Mouse (Mus musculus) left cerebral cortex, postnatal 4 days (tissue): ENCODE results near the gene Hacd4. TPM values are rescaled to one million over a fixed set of nuclear protein-coding genes. Genes with fewer than 3 reads are reported as not detected.
A peak's percentile ranks its signal among the peaks of the same experiment; 100 is the strongest.
"Not testable (repeated sequence)": the region's sequence is repeated elsewhere in the genome, so short reads cannot be mapped to it uniquely, and the experiment has no call there.

ENCODE experiments used
- DNase-seq: peaks from one replicate; pipeline ENCODE4 v3.0.0-alpha.2; 2022
- intact Hi-C: fragments of 180-260 bp; cut with DNase I; formaldehyde crosslinking; loops from one replicate; pipeline ENCODE4 v1.15.1; 2025
- total RNA-seq, 2 experiments: library from RNA; stranded (reverse); gene quantifications; 2 replicates each; pipeline ENCODE4 v1.2.3; 2021

The Hacd4 gene
- total RNA-seq, 2 experiments from 2014 or later, result 3.5 to 3.6 TPM

DNA sequence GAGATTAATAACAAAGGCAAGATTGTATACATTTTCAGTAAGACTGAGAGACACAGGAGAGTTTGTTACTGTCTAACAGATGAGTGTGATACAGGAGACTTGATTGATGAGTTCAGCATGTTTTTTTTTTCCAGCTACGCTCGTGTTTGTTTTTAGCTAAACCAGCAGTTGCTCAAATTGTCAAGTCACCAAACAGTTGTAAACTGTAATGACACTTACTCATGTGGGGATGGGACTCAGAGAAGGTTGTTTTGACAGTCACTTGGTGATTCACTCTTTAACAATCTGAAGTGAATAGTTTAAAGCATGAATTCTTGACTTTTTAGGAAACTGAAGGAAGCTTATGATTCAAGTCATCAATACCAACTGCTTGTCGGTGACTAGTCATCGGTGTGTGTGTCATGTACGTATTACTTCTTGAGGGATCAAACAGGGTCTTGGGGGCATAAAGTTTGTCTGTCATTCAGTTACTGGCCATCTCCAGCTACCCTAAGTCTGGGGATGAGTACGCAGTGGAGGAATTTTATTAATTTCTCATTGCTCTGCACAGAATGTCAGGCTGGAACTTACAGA, 2.0 kb downstream of the Hacd4 start:
- DNase-seq, result no peak
- intact Hi-C loops, result no loop called here

DNA sequence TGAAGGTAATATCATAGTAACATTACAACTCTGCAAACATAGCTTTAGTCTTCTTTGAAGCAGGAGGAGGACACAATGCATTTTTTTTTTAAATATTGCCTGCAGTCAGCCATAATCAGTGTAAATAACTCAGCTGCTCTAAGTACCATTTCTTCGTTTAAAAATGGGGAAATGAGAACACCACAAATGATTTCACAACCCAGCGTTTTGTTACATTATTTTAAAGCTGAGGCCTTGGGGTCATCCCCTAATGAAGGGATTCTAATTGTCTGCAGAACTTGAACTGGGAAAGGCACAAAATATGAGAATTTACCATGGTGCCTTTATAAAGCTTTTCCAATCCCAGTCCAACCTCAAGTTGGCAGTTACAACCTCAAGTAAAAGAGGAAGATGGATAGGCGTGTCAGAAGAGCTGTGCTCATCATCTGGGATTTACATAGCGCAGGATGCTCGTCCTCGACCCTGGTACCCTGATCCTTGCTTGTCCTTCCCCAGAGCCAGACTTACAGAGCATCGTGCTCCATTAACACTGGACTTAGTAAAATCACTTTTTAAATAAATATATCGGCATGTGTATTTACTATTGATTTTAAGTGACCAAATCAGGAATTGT, 6.2 kb downstream of the Hacd4 start:
- DNase-seq, result no peak
- intact Hi-C loops, result no loop called here

- DNase-seq, result no peak
- intact Hi-C loops, result no loop called here
Observed at GRCm38 (mm10) chr4:88427630-88428239, 11.0 kb downstream of the Hacd4 start.

- intact Hi-C loops, result no loop called here
Observed at GRCm38 (mm10) chr4:88424563-88424962, 14.2 kb downstream of the Hacd4 start.

GRCm38 (mm10) chr4:88419378-88419777, 19.4 kb downstream of the Hacd4 start:
- intact Hi-C loops, result no loop called here
- DNase-seq, result no peak

More at GRCm38 (mm10) chr4:88424563-88424962, 14.2 kb downstream of the Hacd4 start:
- DNase-seq, result no peak

- intact Hi-C loops, result no loop called here
- DNase-seq, result no peak
Observed at GRCm38 (mm10) chr4:88415017-88415416, 23.7 kb downstream of the Hacd4 start.

- intact Hi-C loops, result no loop called here
- no peak for DNase-seq
Observed at GRCm38 (mm10) chr4:88412331-88412730, 26.4 kb downstream of the Hacd4 start.

DNA sequence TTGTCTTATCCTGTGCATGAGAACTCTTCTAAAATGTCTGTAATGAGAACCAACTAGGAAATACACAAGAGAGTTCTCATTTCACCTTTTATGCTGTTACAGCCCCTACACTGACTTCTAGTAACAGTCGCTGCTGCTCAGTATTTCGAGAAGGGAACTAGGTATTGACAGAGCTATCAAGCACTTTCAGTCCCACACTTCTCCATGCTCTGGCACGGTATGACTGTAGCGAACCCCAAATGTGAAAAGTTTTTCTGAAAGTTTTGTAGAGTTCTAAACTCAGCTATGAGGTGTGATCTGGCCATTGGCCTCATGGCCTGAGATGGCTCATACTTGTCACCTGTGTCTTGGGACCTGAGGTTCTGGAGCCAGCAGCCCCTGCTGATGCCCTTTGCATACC, 29.4 kb downstream of the Hacd4 start:
- intact Hi-C loops, result no loop called here
- DNase-seq, result no peak

GRCm38 (mm10) chr4:88406887-88407696, 31.6 kb downstream of the Hacd4 start:
- DNase-seq, result peak; percentile 91
- intact Hi-C loops, result no loop called here

- no peak for DNase-seq
Observed at GRCm38 (mm10) chr4:88402884-88403283, 35.8 kb downstream of the Hacd4 start.

GRCm38 (mm10) chr4:88400992-88401313, 37.8 kb downstream of the Hacd4 start:
- DNase-seq, result no peak
- intact Hi-C loops, result no loop called here

More at GRCm38 (mm10) chr4:88402884-88403283, 35.8 kb downstream of the Hacd4 start:
- intact Hi-C loops, result no loop called here

DNA sequence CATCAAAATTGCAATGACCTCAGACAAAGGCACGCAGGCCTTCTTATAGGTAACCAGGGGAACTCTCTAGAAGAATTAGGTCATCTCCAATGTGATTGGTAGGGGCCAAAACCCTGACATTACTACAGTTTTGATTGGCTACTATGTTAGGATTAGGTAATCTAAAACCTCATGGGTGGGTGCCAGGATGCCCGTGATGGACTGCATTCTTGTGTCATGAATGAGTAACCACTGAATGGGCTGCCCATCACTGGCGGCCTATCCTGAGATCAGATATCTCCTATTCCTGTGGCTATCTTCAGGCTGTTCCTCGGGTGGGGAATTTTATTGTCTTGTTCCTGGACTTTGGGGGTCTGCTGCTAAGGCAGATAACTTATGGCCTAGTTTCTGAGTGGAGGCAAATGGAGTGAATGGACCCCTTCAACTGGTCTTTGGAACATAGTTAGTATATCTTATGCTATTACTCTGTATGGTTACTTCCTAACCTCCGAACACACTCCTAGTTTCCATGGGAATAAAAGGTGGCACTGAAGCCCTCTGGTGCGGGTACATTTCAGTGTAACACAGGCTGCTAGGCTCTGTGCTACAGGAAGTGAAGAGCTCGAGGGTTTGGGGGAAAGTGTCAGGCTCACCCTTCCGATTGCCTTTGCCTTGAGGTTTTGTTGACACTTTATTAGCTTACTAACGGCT, 38.3 kb downstream of the Hacd4 start:
- no peak for DNase-seq
- intact Hi-C loops, result no loop called here

- no peak for DNase-seq
- intact Hi-C loops, result no loop called here
Observed at GRCm38 (mm10) chr4:88396995-88397521, 41.7 kb downstream of the Hacd4 start.

DNA sequence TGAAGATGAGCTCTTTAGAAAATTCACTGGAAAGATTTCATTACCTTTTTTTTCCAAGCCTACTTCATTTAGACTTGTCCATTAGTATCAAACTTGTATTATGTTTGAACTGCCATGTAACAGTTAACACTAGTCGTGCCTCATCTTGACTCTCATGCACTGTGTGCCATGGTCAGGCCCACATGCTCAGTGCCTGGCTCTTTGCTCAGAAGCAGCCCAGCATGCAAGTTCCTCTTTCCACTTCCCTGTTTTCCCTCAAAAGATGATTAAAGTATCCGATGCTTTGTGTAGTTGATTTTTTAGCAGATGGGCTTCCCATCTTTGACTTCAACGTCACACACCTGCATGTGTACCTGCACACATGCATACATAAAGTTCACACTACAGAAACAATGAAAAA, 43.0 kb downstream of the Hacd4 start:
- intact Hi-C loops, result no loop called here
- no peak for DNase-seq

DNA sequence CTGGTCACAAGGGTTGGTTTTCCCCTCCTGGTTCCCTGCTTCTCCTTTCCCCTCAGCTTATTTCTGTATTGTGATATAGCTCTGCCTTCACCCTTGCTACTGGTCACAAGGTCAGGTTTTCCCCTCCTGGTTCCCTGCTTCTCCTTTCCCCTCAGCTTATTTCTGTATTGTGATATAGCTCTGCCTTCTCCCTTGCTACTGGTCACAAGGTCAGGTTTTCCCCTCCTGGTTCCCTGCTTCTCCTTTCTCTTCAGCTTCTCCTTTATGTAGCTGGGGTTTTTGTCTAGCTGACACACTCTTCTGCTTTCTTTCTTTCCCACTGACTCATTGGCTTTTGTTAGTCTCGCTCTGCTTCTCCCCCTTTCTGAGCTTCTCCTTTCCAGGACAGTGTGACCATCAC, 48.1 kb downstream of the Hacd4 start:
- DNase-seq, intact Hi-C loops: not testable (repeated sequence)

GRCm38 (mm10) chr4:88390036-88390435, 48.7 kb downstream of the Hacd4 start:
- intact Hi-C loops, result no loop called here
- no peak for DNase-seq

GRCm38 (mm10) chr4:88372293-88373224, 66.2 kb downstream of the Hacd4 start:
- DNase-seq, result no peak
- intact Hi-C loops, result no loop called here

DNA sequence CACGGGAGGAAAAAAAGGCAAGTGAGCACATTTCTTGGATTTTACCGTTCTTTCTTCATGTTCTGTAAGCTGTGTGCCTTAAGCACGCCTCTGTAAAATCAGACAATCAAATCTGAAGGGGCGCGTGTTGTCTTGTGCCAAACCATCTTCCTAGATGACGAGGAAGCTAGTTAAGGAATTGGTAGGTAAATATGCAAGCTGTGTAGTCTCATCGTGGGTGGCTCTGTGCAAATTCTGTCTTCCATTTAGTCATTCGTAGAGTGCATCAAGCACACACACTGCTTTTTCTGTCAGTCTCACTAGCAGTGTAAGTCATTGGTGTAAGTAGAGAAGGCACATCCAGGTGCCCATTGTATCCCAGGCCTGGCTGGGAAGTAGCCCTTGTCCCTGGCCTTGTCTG, 67.9 kb downstream of the Hacd4 start:
- no peak for DNase-seq
- intact Hi-C loops, result no loop called here

DNA sequence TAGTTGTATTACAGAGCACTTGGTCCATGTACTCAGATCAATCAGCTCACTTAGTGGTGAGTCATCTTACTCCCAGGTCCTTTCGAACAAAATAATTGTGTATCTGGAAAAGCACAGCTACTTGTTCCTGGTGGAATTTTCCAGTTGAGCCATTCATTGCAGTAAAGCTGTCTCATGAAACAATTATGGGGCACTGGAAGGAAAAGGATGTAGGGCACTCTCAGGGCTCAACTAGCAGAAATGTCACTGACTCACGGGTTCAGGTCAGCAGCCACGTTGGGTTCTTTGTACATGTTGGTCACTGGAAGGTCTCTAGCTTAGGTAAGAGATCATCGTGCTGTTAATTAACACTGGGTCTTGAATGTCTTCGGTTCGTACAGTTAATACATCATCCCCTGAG, 68.8 kb downstream of the Hacd4 start:
- no peak for DNase-seq

GRCm38 (mm10) chr4:88357431-88357830, 81.3 kb downstream of the Hacd4 start:
- DNase-seq, result no peak
- intact Hi-C loops, result no loop called here

More for the DNA sequence above, 68.8 kb downstream of the Hacd4 start:
- intact Hi-C loops, result no loop called here
